Mouse (Mus musculus): ENCODE results near the gene Vps35l.

DNA sequence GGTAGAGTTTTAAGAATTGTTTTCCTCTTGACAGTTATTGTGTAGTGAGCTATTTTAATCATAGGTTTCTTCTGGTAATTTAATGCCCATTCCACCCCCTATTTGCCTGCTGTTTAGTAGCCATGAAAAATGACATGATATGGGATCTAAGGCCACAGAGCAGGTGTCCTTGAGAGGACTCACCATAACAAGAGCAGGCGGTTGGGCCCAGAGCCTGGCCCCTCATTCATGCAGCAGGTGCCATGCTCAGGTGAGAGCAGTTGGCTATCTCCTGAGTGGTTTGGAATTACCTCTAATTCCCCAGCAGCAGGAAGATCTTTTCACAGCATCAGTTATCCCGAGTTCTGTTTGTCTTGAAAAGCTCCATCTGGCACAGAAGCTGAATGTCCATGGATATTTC is 14.6 kb upstream of the Vps35l start:
- no peak for TF ChIP-seq CTCF (IDR thresholded peaks at IDR 0.05; ENCODE audit: insufficient read depth, low read length)
- TF ChIP-seq POLR2A (IDR thresholded peaks at IDR 0.05; ENCODE audit: borderline replicate concordance, extremely low read depth, low read depth, low read length) = no peak
